Mouse (Mus musculus) CH12.LX (cell line): ENCODE data around the gene Ccl4. TPM values are rescaled to one million over a fixed set of nuclear protein-coding genes. Genes with fewer than 3 reads are reported as not detected.

Source experiments
- DNase-seq: peaks from one replicate; pipeline ENCODE4 v3.0.0-alpha.2; 2013; ENCODE audit errors: extremely low read depth
- H3K27ac ChIP-seq: 2 replicates; pipeline ENCODE4 v1.5.1; 2012; ENCODE audit warnings: low read depth, mild to moderate bottlenecking, control low read depth, moderate library complexity; ENCODE audit not compliant: insufficient read depth
- H3K27me3 ChIP-seq: replicated peaks from 2 replicates; pipeline ENCODE3; 2012; ENCODE audit warnings: inconsistent platforms
- H3K36me3 ChIP-seq, 2 experiments: replicated peaks in 1 of 2; 2 replicates each; pipeline versions ENCODE3 to v1.6.1; 2012; ENCODE audit warnings: inconsistent platforms in 1 of 2, low read length in 1 of 2, mild to moderate bottlenecking in 1 of 2, mixed read lengths in 1 of 2, moderate library complexity in 1 of 2; ENCODE audit not compliant: control insufficient read depth in 1 of 2, insufficient read depth in 1 of 2
- H3K4me1 ChIP-seq, 2 experiments: 2 replicates each; pipeline ENCODE4 v1.6.1; 2012; ENCODE audit warnings: inconsistent platforms in 1 of 2, moderate library complexity in 1 of 2; ENCODE audit not compliant: insufficient read depth in 2 of 2, control insufficient read depth in 1 of 2
- H3K4me2 ChIP-seq: 2 replicates; pipeline ENCODE4 v1.6.1; 2012; ENCODE audit warnings: low read depth, mild to moderate bottlenecking, control low read depth; ENCODE audit not compliant: poor library complexity, insufficient read depth, severe bottlenecking
- H3K4me3 ChIP-seq, 3 experiments: fragments of 150-350 bp in 1 of 3; sonication (generic) in 1 of 3; replicated peaks in 1 of 3; 2 replicates each; pipeline versions ENCODE3 to v1.5.1; 2011 to 2012; ENCODE audit warnings: low read depth in 2 of 3, low read length in 2 of 3, mild to moderate bottlenecking in 2 of 3, moderate library complexity in 2 of 3, control low read depth in 1 of 3, improper control_type of control experiment in 1 of 3, inconsistent platforms in 1 of 3, mixed read lengths in 1 of 3; ENCODE audit not compliant: poor library complexity in 1 of 3
- H3K79me2 ChIP-seq: replicated peaks from 2 replicates; pipeline ENCODE4 v1.6.1; 2012; ENCODE audit warnings: mild to moderate bottlenecking, moderate library complexity; ENCODE audit not compliant: control insufficient read depth, poor library complexity, insufficient read depth, severe bottlenecking; ENCODE audit errors: extremely low read depth
- H3K9ac ChIP-seq: 2 replicates; pipeline ENCODE4 v1.6.1; 2012; ENCODE audit warnings: low read depth, mild to moderate bottlenecking, control low read depth, moderate library complexity; ENCODE audit not compliant: insufficient read depth
- H3K9me3 ChIP-seq: replicated peaks from 2 replicates; pipeline ENCODE3; 2012; ENCODE audit warnings: low read length, inconsistent platforms, mixed read lengths
- BHLHE40 ChIP-seq: IDR thresholded peaks from 2 replicates; pipeline ENCODE4 v1.6.1; 2011; ENCODE audit warnings: mild to moderate bottlenecking, low read depth, low read length, improper control_type of control experiment
- CHD1 ChIP-seq: IDR thresholded peaks from 2 replicates; pipeline ENCODE4 v1.6.1; 2012; ENCODE audit warnings: low read depth, low read length, improper control_type of control experiment, inconsistent platforms
- CHD2 ChIP-seq: IDR thresholded peaks from 2 replicates; pipeline ENCODE4 v1.6.1; 2011; ENCODE audit warnings: low read length, improper control_type of control experiment
- CTCF ChIP-seq, 2 experiments: IDR thresholded peaks in 1 of 2; conservative IDR thresholded peaks in 1 of 2; 2 replicates each; pipeline ENCODE4 v1.5.1; 2011 to 2012; ENCODE audit warnings: low read depth in 2 of 2, low read length in 2 of 2, improper control_type of control experiment in 1 of 2, inconsistent platforms in 1 of 2, mild to moderate bottlenecking in 1 of 2, moderate library complexity in 1 of 2
- E2F4 ChIP-seq: IDR thresholded peaks from 2 replicates; pipeline ENCODE4 v1.6.1; 2011; ENCODE audit warnings: low read depth, low read length, improper control_type of control experiment; ENCODE audit not compliant: insufficient replicate concordance
- EP300 ChIP-seq: IDR thresholded peaks from 2 replicates; pipeline ENCODE4 v1.6.1; 2011; ENCODE audit warnings: low read length, improper control_type of control experiment
- ETS1 ChIP-seq: conservative IDR thresholded peaks from 2 replicates; pipeline ENCODE4 v1.6.1; 2012; ENCODE audit warnings: low read depth, mild to moderate bottlenecking, inconsistent platforms, low read length, improper control_type of control experiment, moderate library complexity
- GABPA ChIP-seq: IDR thresholded peaks from 2 replicates; pipeline ENCODE4 v1.6.1; 2012; ENCODE audit warnings: low read depth, low read length, improper control_type of control experiment, inconsistent platforms; ENCODE audit not compliant: insufficient replicate concordance
- HCFC1 ChIP-seq: IDR thresholded peaks from 2 replicates; pipeline ENCODE4 v1.6.1; 2012; ENCODE audit warnings: low read depth, mild to moderate bottlenecking, inconsistent platforms, low read length, improper control_type of control experiment
- IRF4 ChIP-seq: IDR thresholded peaks from 2 replicates; pipeline ENCODE4 v1.6.1; 2014; ENCODE audit warnings: low read depth, mild to moderate bottlenecking, inconsistent platforms, low read length, improper control_type of control experiment
- JUND ChIP-seq: conservative IDR thresholded peaks from 2 replicates; pipeline ENCODE4 v1.6.1; 2011; ENCODE audit warnings: low read depth, low read length, improper control_type of control experiment
- MAFK ChIP-seq: IDR thresholded peaks from 2 replicates; pipeline ENCODE4 v1.6.1; 2011; ENCODE audit warnings: low read length, improper control_type of control experiment; ENCODE audit not compliant: insufficient replicate concordance
- MAX ChIP-seq: IDR thresholded peaks from 2 replicates; pipeline ENCODE4 v1.6.1; 2011; ENCODE audit warnings: low read length, improper control_type of control experiment
- MAZ ChIP-seq: IDR thresholded peaks from 2 replicates; pipeline ENCODE4 v1.6.1; 2012; ENCODE audit warnings: low read depth, mild to moderate bottlenecking, inconsistent platforms, low read length, improper control_type of control experiment, moderate library complexity
- MXI1 ChIP-seq: IDR thresholded peaks from 2 replicates; pipeline ENCODE4 v1.6.1; 2011; ENCODE audit warnings: mild to moderate bottlenecking, low read depth, low read length, improper control_type of control experiment
- MYC ChIP-seq: IDR thresholded peaks from 2 replicates; pipeline ENCODE4 v1.6.1; 2011; ENCODE audit warnings: low read depth, mild to moderate bottlenecking, improper control_type of control experiment, low read length
- NELFE ChIP-seq: IDR thresholded peaks from 2 replicates; pipeline ENCODE4 v1.6.1; 2011; ENCODE audit warnings: low read depth, low read length, improper control_type of control experiment
- NRF1 ChIP-seq: IDR thresholded peaks from 2 replicates; pipeline ENCODE4 v1.6.1; 2014; ENCODE audit warnings: low read depth, mild to moderate bottlenecking, inconsistent platforms, low read length, improper control_type of control experiment, moderate library complexity
- PAX5 ChIP-seq: IDR thresholded peaks from 2 replicates; pipeline ENCODE4 v1.6.1; 2012; ENCODE audit warnings: low read length, inconsistent platforms, mixed read lengths
- POLR2A ChIP-seq: IDR thresholded peaks from 2 replicates; pipeline ENCODE4 v1.6.1; 2011; ENCODE audit warnings: low read depth, mild to moderate bottlenecking, improper control_type of control experiment, low read length
- POLR2AphosphoS2 ChIP-seq: IDR thresholded peaks from 2 replicates; pipeline ENCODE4 v1.6.1; 2011; ENCODE audit warnings: low read depth, low read length, improper control_type of control experiment
- RAD21 ChIP-seq: IDR thresholded peaks from 2 replicates; pipeline ENCODE4 v1.6.1; 2011; ENCODE audit warnings: low read depth, mild to moderate bottlenecking, low read length, improper control_type of control experiment, moderate library complexity
- RCOR1 ChIP-seq: conservative IDR thresholded peaks from 2 replicates; pipeline ENCODE4 v1.6.1; 2012; ENCODE audit warnings: low read depth, mild to moderate bottlenecking, inconsistent platforms, low read length, improper control_type of control experiment
- SIN3A ChIP-seq: IDR thresholded peaks from 2 replicates; pipeline ENCODE4 v1.6.1; 2012; ENCODE audit warnings: low read length, improper control_type of control experiment, inconsistent platforms
- SMC3 ChIP-seq: IDR thresholded peaks from 2 replicates; pipeline ENCODE4 v1.6.1; 2011; ENCODE audit warnings: low read depth, low read length, improper control_type of control experiment
- TBP ChIP-seq: conservative IDR thresholded peaks from 2 replicates; pipeline ENCODE4 v1.6.1; 2011; ENCODE audit warnings: low read depth, low read length, improper control_type of control experiment
- UBTF ChIP-seq: IDR thresholded peaks from 2 replicates; pipeline ENCODE4 v1.6.1; 2012; ENCODE audit warnings: low read depth, mild to moderate bottlenecking, inconsistent platforms, low read length, improper control_type of control experiment, moderate library complexity
- USF1 ChIP-seq: IDR thresholded peaks from 2 replicates; pipeline ENCODE4 v1.6.1; 2014; ENCODE audit warnings: low read depth, mild to moderate bottlenecking, inconsistent platforms, low read length, improper control_type of control experiment
- USF2 ChIP-seq: conservative IDR thresholded peaks from 2 replicates; pipeline ENCODE4 v1.6.1; 2011; ENCODE audit warnings: low read depth, low read length, improper control_type of control experiment
- ZC3H11A ChIP-seq: IDR thresholded peaks from 2 replicates; pipeline ENCODE4 v1.6.1; 2012; ENCODE audit warnings: low read depth, mild to moderate bottlenecking, inconsistent platforms, low read length, improper control_type of control experiment
- ZKSCAN1 ChIP-seq: IDR thresholded peaks from 2 replicates; pipeline ENCODE4 v1.6.1; 2012; ENCODE audit warnings: low read depth, inconsistent platforms, low read length, improper control_type of control experiment, borderline replicate concordance
- ZMIZ1 ChIP-seq: IDR thresholded peaks from 2 replicates; pipeline ENCODE4 v1.6.1; 2012; ENCODE audit warnings: low read depth, mild to moderate bottlenecking, inconsistent platforms, low read length, improper control_type of control experiment
- ZNF384 ChIP-seq: IDR thresholded peaks from 2 replicates; pipeline ENCODE4 v1.6.1; 2012; ENCODE audit warnings: low read depth, low read length, improper control_type of control experiment, inconsistent platforms
- dilution Hi-C: fragments of 300-500 bp; cut with MboI; formaldehyde crosslinking; loops from 2 replicates; pipeline ENCODE4 v1.14.3; 2020; ENCODE audit warnings: low sequenced_read_pairs; ENCODE audit not compliant: extremely low pct_unique_long_range_greater_than_20kb, extremely low pct_ligation_motif_present
- in situ Hi-C: fragments of 300-500 bp; cut with MboI; formaldehyde crosslinking; loops from 3 replicates; pipeline ENCODE4 v1.14.3; 2019; ENCODE audit warnings: low sequenced_read_pairs, low pct_ligation_motif_present, low pct_unique_long_range_greater_than_20kb, mixed read lengths
- polyA plus RNA-seq: library from polyadenylated mRNA; unstranded; fragments of >175 nt; gene quantifications from 2 replicates; pipeline ENCODE4 v1.2.1, GENCODE M21; 2012; ENCODE audit warnings: low read depth; ENCODE audit not compliant: insufficient read length
- total RNA-seq, 2 experiments: library from RNA; depleted of rRNA; stranded (reverse); fragments of 300-350 nt in 1 of 2; fragments of >200 nt in 1 of 2; gene quantifications; 2 replicates each; pipeline ENCODE4 v1.2.3; 2012 to 2014

Ccl4 gene
- total and polyA plus RNA-seq, 3 experiments = 7.2 to 26.1 (median 12.7) TPM

DNA sequence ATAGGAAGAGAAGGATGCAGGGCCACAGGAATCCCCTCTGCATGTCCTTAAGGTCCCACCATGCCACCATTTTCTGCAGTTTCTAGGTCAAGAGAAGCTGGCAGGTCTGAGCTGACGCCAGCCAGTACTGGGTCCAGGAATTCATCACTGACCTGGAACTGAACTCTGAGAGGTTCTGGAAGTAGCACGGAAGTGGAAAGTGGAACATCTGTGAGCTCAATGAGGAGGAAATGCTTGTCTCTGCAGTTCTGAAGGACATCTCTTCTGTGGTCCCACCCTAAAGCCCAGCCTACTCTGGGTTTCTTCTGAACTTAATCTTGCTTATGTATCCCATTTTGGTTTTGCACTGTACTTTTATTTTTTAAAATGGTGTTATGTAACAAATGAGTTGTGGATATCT is 31.3 kb upstream of the Ccl4 start:
- TF ChIP-seq GABPA = no peak
- no peak for TF ChIP-seq POLR2AphosphoS2
- TF ChIP-seq MAFK = no peak
- TF ChIP-seq E2F4 = no peak
- TF ChIP-seq MAX = no peak
- dilution Hi-C loops = no loop called here
- H3K9ac ChIP-seq = no peak overlapping the region
- H3K27me3 ChIP-seq = no peaks in the 10 kb centered on the region
- H3K79me2 ChIP-seq = no peaks in the 10 kb centered on the region
- no peaks in the 10 kb centered on the region for H3K9me3 ChIP-seq
- H3K36me3 ChIP-seq = no peaks in the 10 kb centered on the region
- no peak overlapping the region for H3K4me2 ChIP-seq
- no peak overlapping the region for H3K27ac ChIP-seq
- in situ Hi-C loops = loop anchor here (5.0 to 10.0 kb wide), 3 partner anchors 69 to 186 kb away; no protein-coding TSS in a partner anchor
- peaks cover 11 to 12% of the 10 kb centered on the region in 2 experiments for H3K4me1 ChIP-seq
- no peak for DNase-seq
- H3K4me3 ChIP-seq = no peak overlapping the region

DNA sequence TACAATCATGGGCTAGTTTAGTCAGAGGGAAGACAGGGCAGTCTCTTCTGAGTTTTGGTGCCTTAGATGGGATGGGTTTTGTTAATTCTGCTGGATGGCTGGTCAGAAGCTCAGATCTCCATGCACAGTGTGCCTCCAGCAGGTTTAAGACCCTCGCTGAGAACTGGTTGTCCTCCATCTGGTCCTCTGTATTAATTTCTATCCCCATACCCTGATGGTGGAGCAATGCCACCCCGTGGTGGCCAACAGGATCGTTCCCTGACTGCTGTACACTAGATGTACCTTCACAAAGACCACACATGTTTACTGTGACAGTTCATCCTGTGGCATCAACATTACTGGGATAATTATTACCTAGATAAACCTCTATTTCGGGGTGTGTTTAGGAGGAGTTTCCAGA is 29.6 kb upstream of the Ccl4 start:
- Histone ChIP-seq H3K36me3 (no peaks in the 10 kb centered on the region), H3K4me2 (no peak overlapping the region), H3K79me2 (no peaks in the 10 kb centered on the region), H3K27ac (no peak overlapping the region), H3K27me3 (no peaks in the 10 kb centered on the region), H3K9me3 (no peaks in the 10 kb centered on the region), H3K4me1 (peaks cover 0 to 6% of the 10 kb centered on the region in 2 experiments; a peak in 2 of 4 replicates), H3K9ac (no peak overlapping the region), H3K4me3 (no peak overlapping the region)
- dilution Hi-C loops = no loop called here
- in situ Hi-C loops = loop anchor here (5.0 to 10.0 kb wide), 3 partner anchors 70 to 188 kb away; no protein-coding TSS in a partner anchor
- DNase-seq = peak; percentile 62
- TF ChIP-seq MAZ (0 out of 2 replicates have a peak, but pooled peaks have one; percentile 43), HCFC1 (no peak), E2F4 (0 out of 2 replicates have a peak, but pooled peaks have one; percentile 25), USF2 (no peak), RAD21 (peak; percentile 96), CHD2 (no peak), RCOR1 (no peak), POLR2AphosphoS2 (no peak), JUND (no peak), SIN3A (peak; percentile 67; the same call in 1 of the 2 replicates), ZKSCAN1 (no peak), UBTF (no peak), POLR2A (no peak), BHLHE40 (peak; percentile 32; the same call in 1 of the 2 replicates), USF1 (no peak), ZMIZ1 (no peak), CHD1 (no peak), CTCF (conservative IDR thresholded peaks at IDR 0.05 in 1 of 2, IDR thresholded peaks at IDR 0.05 in 1 of 2; ENCODE audit: low read depth in 2 of 2, low read length in 2 of 2) (peak; percentile 62 to 97), ZNF384 (no peak), MAFK (no peak), SMC3 (peak; percentile 100), TBP (no peak), GABPA (no peak), MXI1 (no peak), EP300 (no peak), NELFE (peak; percentile 62; the same call in 1 of the 2 replicates), NRF1 (no peak), MAX (peak; percentile 64), PAX5 (no peak), ZC3H11A (peak; percentile 94), MYC (peak; percentile 69; the same call in 1 of the 2 replicates), ETS1 (no peak), IRF4 (peak; percentile 50; the same call in 1 of the 2 replicates)
